Mouse (Mus musculus): Measurements from ENCODE around the gene Esrrg.

- no peak for TF ChIP-seq CTCF (IDR thresholded peaks at IDR 0.05; ENCODE audit: extremely low read depth, insufficient read depth, low read length)
- no peak for TF ChIP-seq POLR2A (IDR thresholded peaks at IDR 0.05; ENCODE audit: extremely low read depth, insufficient read depth, low read length)
These were observed 36.7 kb downstream of the Esrrg start for GRCm38 (mm10) chr1:187645258-187645657.
